Mouse (Mus musculus): Measurements from ENCODE around the gene Sept9. TPM values are rescaled to one million over a fixed set of nuclear protein-coding genes. Genes with fewer than 3 reads are reported as not detected.

Gene Sept9
- polyA plus RNA-seq, 1 experiment, result 118 TPM

- H3K4me3 ChIP-seq (ENCODE audit: insufficient read depth, low read depth, low read length), result no peak overlapping the region
- no peak overlapping the region for H3K27ac ChIP-seq (replicated peaks; ENCODE audit: low read depth, low read length)
- peaks cover 2% of the 10 kb centered on the region; the same call in 1 of the 2 replicates for H3K4me1 ChIP-seq (ENCODE audit: control insufficient read depth, insufficient read depth, insufficient read length, low read length)
These were observed 14.2 kb upstream of the Sept9 start for GRCm38 (mm10) chr11:117185076-117185933.

GRCm38 (mm10) chr11:117191524-117191923 lies 7.9 kb upstream of the Sept9 start:
- Histone ChIP-seq H3K27ac (replicated peaks; ENCODE audit: low read depth, low read length) (peak overlapping the region; percentile 74), H3K4me3 (ENCODE audit: insufficient read depth, low read depth, low read length) (no peak overlapping the region), H3K4me1 (ENCODE audit: control insufficient read depth, insufficient read depth, insufficient read length, low read length) (peaks cover 12% of the 10 kb centered on the region)

- no peak overlapping the region for H3K4me3 ChIP-seq (ENCODE audit: insufficient read depth, low read depth, low read length)
- peaks cover 12% of the 10 kb centered on the region for H3K4me1 ChIP-seq (ENCODE audit: control insufficient read depth, insufficient read depth, insufficient read length, low read length)
- peak overlapping the region; percentile 78 for H3K27ac ChIP-seq (replicated peaks; ENCODE audit: low read depth, low read length)
These were observed 5.0 kb upstream of the Sept9 start for GRCm38 (mm10) chr11:117194475-117194937.

GRCm38 (mm10) chr11:117195616-117196015 lies 3.8 kb upstream of the Sept9 start:
- Histone ChIP-seq H3K27ac (replicated peaks; ENCODE audit: low read depth, low read length) (peak overlapping the region; percentile 78), H3K4me3 (ENCODE audit: insufficient read depth, low read depth, low read length) (no peak overlapping the region), H3K4me1 (ENCODE audit: control insufficient read depth, insufficient read depth, insufficient read length, low read length) (peaks cover 12% of the 10 kb centered on the region)

GRCm38 (mm10) chr11:117196681-117197080 lies 2.8 kb upstream of the Sept9 start:
- no peak overlapping the region for H3K4me3 ChIP-seq (ENCODE audit: insufficient read depth, low read depth, low read length)
- peaks cover 18% of the 10 kb centered on the region for H3K4me1 ChIP-seq (ENCODE audit: control insufficient read depth, insufficient read depth, insufficient read length, low read length)
- peak overlapping the region; percentile 36; the same call in 1 of the 2 replicates for H3K27ac ChIP-seq (replicated peaks; ENCODE audit: low read depth, low read length)

- H3K27ac ChIP-seq (replicated peaks; ENCODE audit: low read depth, low read length), result no peak overlapping the region
- H3K4me3 ChIP-seq (ENCODE audit: insufficient read depth, low read depth, low read length), result no peak overlapping the region
- peaks cover 18% of the 10 kb centered on the region for H3K4me1 ChIP-seq (ENCODE audit: control insufficient read depth, insufficient read depth, insufficient read length, low read length)
These were observed 1.3 kb upstream of the Sept9 start for GRCm38 (mm10) chr11:117198122-117198521.

- Histone ChIP-seq H3K4me3 (ENCODE audit: insufficient read depth, low read depth, low read length) (0 out of 2 replicates have a peak overlapping the region, but pooled peaks have one; percentile 7), H3K27ac (replicated peaks; ENCODE audit: low read depth, low read length) (no peak overlapping the region), H3K4me1 (ENCODE audit: control insufficient read depth, insufficient read depth, insufficient read length, low read length) (peaks cover 15% of the 10 kb centered on the region)
These were observed 2.4 kb downstream of the Sept9 start for GRCm38 (mm10) chr11:117201846-117202245.

- Histone ChIP-seq H3K27ac (replicated peaks; ENCODE audit: low read depth, low read length) (peak overlapping the region; percentile 10; the same call in 1 of the 2 replicates), H3K4me1 (ENCODE audit: control insufficient read depth, insufficient read depth, insufficient read length, low read length) (peaks cover 15% of the 10 kb centered on the region), H3K4me3 (ENCODE audit: insufficient read depth, low read depth, low read length) (no peak overlapping the region)
These were observed 5.1 kb downstream of the Sept9 start for GRCm38 (mm10) chr11:117204606-117205005.

GRCm38 (mm10) chr11:117205042-117205441 lies 5.6 kb downstream of the Sept9 start:
- Histone ChIP-seq H3K4me1 (ENCODE audit: control insufficient read depth, insufficient read depth, insufficient read length, low read length) (peaks cover 15% of the 10 kb centered on the region), H3K4me3 (ENCODE audit: insufficient read depth, low read depth, low read length) (no peak overlapping the region), H3K27ac (replicated peaks; ENCODE audit: low read depth, low read length) (0 out of 2 replicates have a peak overlapping the region, but pooled peaks have one; percentile 10)

- peaks cover 15% of the 10 kb centered on the region for H3K4me1 ChIP-seq (ENCODE audit: control insufficient read depth, insufficient read depth, insufficient read length, low read length)
- no peak overlapping the region for H3K4me3 ChIP-seq (ENCODE audit: insufficient read depth, low read depth, low read length)
- H3K27ac ChIP-seq (replicated peaks; ENCODE audit: low read depth, low read length), result no peak overlapping the region
These were observed 6.0 kb downstream of the Sept9 start for GRCm38 (mm10) chr11:117205447-117205846.

- Histone ChIP-seq H3K4me3 (ENCODE audit: insufficient read depth, low read depth, low read length) (no peak overlapping the region), H3K27ac (replicated peaks; ENCODE audit: low read depth, low read length) (no peak overlapping the region), H3K4me1 (ENCODE audit: control insufficient read depth, insufficient read depth, insufficient read length, low read length) (peaks cover 14% of the 10 kb centered on the region)
These were observed 8.0 kb downstream of the Sept9 start for GRCm38 (mm10) chr11:117207436-117207835.

GRCm38 (mm10) chr11:117208151-117208673 lies 8.8 kb downstream of the Sept9 start:
- peaks cover 9% of the 10 kb centered on the region for H3K4me1 ChIP-seq (ENCODE audit: control insufficient read depth, insufficient read depth, insufficient read length, low read length)
- H3K4me3 ChIP-seq (ENCODE audit: insufficient read depth, low read depth, low read length), result no peak overlapping the region
- H3K27ac ChIP-seq (replicated peaks; ENCODE audit: low read depth, low read length), result no peak overlapping the region

- no peaks in the 10 kb centered on the region; the same call in 1 of the 2 replicates for H3K4me1 ChIP-seq (ENCODE audit: control insufficient read depth, insufficient read depth, insufficient read length, low read length)
- no peak overlapping the region for H3K27ac ChIP-seq (replicated peaks; ENCODE audit: low read depth, low read length)
- no peak overlapping the region for H3K4me3 ChIP-seq (ENCODE audit: insufficient read depth, low read depth, low read length)
These were observed 17.3 kb downstream of the Sept9 start for GRCm38 (mm10) chr11:117216713-117217112.

GRCm38 (mm10) chr11:117218070-117218469 lies 18.6 kb downstream of the Sept9 start:
- peaks cover 9% of the 10 kb centered on the region for H3K4me1 ChIP-seq (ENCODE audit: control insufficient read depth, insufficient read depth, insufficient read length, low read length)
- no peak overlapping the region for H3K4me3 ChIP-seq (ENCODE audit: insufficient read depth, low read depth, low read length)
- no peak overlapping the region for H3K27ac ChIP-seq (replicated peaks; ENCODE audit: low read depth, low read length)

GRCm38 (mm10) chr11:117218498-117218897 lies 19.0 kb downstream of the Sept9 start:
- H3K4me1 ChIP-seq (ENCODE audit: control insufficient read depth, insufficient read depth, insufficient read length, low read length), result peaks cover 13% of the 10 kb centered on the region
- no peak overlapping the region for H3K4me3 ChIP-seq (ENCODE audit: insufficient read depth, low read depth, low read length)
- no peak overlapping the region for H3K27ac ChIP-seq (replicated peaks; ENCODE audit: low read depth, low read length)
